Mouse (Mus musculus): ENCODE data around the gene Adra1b.

Adra1b gene

DNA sequence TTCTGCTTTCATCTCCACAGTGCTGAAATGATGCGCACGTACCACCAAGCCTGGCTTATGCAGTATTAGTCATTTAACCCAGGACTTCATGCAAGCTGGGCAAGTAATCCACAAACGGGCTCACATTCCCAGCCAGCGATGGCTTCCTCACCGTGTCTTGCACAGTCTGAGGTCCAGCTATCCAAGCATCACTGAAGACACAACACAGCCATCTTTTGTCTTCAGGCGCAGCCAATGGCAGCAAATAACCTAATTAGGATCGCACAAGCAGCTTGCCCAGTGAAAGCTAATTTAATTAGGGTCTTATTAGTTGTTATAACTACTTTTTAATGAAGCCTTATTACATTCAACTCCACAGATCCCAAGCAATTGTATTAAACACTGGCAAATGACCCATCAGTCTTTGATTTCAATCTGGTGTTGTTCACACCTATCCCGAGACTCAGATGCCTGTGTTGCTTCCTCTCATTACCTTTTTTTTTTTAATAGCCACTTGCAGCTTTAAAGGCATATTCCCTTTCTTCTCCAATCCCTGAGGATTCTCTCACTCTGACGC, 83.6 kb downstream of the Adra1b start:
- no peak for DNase-seq

DNA sequence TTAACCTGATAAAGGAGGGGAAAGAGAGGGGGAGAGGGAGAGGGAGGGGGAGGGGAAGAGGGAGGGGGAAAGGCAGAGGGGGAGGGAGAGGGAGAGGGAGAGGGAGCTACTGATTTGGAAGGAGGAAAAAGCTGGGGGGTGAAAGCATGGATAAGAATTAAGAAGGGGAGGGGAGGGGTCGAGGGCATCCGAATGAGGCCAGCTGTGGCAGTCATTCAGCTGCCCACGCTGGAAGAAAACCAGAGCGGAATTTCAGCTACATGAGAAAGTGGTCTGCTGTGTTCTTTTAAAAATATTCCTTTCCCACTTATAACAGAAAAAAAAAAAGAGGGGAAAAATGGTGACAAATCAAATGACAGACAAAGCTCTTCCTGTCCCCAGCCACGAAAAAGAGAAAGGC, 88.5 kb downstream of the Adra1b start:
- no peak for DNase-seq

DNA sequence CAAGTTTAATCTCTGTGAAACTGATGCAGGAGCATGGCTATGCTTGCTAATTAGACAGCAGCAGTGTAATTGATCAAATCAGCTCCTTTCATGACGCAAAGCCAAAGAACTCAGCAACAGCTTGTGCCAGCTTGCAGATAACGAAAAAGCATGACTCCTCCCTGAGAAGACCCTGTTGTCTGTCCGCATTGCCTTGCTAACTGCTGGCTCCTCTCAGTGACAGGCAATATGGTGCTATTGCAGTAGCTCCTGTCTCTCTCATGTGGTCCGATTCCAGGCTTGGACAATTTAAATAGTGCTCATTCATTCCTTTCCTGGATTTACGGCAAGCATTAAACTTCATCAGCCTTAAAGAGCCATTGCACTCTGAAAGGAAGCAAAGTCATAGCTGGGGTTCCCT, 93.3 kb downstream of the Adra1b start:
- DNase-seq, result peak; percentile 15

DNA sequence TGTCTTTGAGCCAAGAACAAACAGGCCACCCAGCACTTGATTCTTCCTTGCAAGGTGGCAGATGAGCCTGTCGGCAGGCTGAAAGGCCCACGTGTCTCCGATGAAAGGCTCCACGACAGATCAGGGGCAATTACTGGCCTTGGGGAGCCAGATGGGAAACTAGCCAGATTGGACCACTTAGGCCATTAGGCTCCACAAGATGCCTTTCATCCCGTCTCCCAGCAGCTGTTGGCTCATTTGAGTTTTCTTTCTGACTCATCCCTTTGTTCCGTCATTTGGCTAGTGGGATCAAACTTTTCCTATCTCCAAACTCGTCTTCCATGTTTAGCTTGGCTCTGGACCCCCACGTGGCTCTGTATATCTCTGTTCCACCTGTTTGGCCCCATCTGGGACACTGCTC, 105.0 kb downstream of the Adra1b start:
- DNase-seq, result no peak

DNA sequence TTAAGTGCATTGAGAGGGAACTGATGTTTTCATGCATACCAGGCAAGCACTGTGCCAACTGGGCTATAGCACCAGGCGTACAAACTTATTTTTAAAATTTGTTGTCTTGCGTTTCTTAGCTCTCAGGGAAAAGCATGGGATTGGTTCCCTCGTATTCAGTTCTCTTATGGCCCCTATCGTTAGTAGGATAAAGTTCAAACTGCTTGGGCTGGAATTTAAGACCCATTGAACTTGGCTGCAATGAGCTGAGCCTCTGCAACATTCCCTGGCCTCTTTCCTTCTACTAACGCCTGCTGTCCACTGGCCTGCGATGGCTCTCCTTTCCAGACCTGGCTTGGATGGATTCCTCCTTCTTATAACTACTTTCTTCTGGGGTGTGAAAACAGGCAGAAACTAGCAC, 110.6 kb downstream of the Adra1b start:
- DNase-seq, result peak; percentile 44

DNA sequence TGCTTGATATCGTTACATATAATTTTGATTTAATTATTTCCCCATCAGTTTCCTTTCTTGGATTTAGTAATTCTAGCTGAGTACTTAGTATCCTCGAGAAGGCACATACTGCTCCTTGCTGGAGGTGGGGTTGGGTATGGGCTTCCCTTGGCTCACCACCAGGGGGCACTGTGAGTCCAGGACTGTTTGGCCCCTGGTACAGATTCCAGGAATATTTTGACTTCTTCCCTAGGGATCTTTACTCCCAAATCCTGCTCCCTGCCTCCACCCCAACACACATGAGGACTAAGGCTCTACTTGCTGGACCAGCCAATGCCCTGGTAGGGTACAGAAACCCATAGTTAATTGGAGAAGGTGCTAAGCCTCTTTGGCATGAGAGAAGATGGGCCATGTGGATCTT, 117.2 kb downstream of the Adra1b start:
- DNase-seq, result peak; percentile 84

DNA sequence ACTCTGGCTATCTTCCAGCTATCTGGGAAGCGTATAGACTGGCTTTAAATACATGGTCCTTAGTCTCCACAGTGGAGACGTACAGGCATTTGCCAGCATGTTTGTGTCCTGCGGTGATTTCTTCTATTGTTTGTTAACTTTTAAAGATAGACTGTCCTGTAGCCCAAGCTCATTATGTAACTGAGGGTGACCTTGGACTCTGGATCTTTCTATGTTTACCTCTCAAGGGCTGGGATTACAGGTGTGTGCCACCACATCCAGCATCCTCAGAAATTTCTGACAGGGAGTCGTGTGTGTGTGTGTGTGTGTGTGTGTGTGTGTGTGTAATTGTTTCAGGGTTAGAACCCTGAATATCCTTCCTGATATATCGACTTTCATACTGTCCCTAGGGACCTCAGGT, 117.9 kb downstream of the Adra1b start:
- no peak for DNase-seq

DNA sequence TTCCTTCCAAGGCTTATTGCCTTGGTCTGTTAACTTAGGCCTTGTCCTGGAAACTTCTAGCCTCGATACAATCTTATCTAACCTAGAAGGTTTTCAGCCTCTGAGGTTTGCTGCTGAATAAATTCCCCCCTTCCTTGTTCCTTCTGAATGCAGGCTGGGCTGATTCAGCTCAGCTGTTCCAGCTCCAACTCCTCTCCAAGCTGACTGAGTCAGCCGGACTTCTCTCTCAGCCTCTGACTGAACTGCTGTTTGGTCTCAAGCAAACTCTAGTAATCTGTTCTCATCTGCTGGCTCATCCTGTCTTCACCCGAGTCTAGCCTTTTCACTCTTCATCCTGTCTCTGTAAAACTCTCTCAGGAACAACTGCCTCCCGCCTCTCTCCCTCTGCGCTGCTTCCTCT, 121.5 kb downstream of the Adra1b start:
- no peak for DNase-seq

DNA sequence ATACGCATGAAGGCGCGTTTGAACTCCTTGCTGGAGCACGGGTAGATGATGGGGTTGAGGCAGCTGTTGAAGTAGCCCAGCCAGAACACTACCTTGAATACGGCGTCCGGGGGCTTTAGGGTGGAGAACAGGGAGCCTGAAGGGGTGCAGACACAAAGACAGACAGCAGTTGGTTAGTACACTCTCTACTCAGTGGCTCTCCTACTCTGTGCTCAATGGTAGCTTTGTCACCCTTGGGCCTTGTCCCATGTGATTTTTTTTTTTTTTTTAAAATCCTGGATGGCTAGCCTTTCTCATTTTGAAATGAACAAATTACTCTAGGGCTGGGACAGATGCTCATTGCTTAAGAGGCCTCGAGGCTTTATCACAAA, 124.7 kb downstream of the Adra1b start:
- DNase-seq, result no peak

DNA sequence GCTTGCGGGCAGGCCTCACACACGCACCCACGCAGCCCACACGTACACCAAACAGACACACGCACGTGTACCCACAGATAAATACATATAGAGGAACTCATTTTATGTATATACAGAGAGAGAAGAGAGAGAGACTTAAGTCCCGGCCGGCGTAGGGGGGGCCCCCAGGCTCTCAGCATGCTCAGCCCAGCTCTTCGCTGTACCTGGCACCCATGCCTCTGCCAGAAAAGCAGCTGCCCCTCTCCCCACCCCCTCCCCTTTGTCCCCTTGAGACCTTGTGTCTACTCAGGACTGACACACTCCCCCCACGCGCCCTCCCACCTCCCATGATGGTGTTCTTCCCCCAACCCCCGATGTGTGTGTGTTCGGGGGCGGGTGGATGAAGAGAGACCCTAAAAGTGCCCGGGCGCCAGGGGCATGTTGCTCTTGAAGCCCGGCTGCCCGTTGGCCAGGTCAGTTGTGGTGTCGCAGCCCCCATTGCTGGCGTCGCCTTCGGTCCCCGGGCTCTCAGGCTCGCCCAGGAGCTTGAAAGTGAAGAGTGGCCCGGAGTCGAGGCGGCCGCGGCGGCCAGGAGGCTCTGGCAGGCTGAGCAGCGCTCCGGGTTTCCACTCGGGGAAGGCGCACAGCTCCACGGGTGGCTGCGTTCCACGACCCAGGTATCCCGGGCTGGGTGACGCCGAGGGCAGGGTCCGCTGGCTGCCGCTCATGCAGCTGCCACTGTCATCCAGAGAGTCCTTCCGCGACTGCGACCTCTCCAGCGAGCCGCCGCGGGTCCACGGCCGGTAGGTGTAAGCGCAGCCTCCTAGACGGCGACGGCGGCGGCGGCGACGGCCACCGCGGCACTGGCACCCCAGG, 125.3 kb downstream of the Adra1b start:
- peak; percentile 22 for DNase-seq

DNA sequence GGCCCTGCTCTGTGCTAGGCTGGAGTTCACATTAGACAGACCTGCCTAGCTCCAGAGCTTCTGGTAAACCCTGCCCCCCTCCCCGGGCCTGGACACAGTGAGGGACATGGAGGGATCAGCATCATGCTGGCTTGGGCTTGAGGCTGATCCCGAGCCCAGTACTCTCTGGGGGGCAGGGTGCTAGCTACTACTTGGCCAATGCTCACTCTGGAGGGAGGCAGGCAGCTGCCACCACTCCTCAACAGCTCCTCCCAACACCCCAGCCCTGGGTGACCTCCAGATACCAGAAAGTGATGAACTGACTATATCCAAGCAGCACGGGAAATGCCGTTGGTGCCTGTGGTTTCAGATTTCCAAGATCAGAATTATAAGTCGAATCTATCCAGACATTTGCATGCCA, 127.3 kb downstream of the Adra1b start:
- DNase-seq, result peak; percentile 90

DNA sequence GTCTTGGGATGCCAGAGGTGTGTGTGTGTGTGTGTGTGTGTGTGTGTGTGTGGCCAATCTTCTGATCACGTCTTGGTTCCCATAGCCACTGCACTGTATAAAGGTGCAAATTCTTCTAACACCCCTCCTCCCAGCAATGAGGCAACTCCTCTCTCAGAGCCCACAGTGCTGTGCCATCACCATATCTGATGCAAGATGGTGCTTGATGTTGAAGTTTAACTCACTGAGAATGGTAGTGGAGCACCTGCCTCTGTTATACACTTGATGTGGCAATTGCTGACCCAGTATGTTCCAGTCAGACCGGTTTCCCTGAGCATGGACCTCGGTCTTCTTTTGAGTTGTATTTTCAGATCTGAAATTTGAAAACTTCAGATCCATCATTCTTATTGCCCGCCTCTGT, 130.9 kb downstream of the Adra1b start:
- peak; percentile 15 for DNase-seq

DNA sequence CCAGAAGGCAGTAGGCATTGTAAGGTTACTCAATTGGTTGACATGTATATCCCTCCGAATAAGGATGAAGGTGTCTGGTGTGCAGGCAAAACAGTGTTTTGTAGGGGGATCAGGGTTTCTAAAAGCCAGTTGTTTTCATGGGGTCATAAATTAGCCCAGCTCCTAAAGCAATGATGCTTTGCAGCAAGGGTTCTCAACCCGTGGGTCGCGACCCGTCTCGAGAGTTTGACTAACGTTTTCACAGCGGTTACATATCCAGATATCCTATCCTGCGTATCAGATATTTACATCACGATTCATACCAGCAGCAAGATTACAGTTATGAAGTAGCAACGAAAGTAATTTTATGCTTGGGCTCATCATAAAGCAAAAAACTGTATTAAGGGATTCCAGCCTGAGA, 133.3 kb downstream of the Adra1b start:
- DNase-seq, result no peak

DNA sequence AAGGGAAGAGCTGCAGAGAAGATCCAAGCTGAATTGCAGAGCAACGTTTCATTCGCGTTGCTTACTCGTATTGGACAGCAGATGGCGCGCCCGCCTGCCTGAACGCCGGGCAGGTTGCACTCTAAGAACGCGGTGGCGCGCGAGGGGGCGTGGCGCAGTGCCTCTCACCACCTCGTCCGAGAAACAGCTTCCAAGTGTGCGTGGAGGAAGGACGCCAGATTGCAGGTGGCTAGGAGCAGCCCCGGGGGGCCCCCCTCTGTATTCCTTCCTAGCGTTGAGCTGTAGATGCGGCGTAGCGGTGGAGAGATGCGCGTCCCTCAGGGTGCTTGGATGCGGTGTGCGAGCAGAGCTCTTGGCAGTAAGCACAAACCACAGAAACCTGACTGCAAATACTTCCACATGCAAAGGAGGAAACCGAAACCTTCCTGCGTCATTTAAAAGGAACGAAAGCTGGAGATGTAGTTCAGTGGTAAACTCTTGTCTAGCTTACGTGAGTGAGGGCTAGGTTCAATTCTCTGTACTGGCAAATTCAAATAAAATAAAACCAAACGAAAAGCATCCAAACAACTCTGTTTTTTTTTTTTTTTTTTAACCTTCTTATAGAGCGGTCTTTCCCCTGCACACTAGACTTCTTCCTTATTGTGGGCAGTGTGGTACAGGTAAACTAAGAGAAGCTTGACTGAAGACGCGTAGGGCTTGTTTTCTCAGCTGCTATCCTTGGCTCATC, 133.9 kb downstream of the Adra1b start:
- peak; percentile 81 for DNase-seq

DNA sequence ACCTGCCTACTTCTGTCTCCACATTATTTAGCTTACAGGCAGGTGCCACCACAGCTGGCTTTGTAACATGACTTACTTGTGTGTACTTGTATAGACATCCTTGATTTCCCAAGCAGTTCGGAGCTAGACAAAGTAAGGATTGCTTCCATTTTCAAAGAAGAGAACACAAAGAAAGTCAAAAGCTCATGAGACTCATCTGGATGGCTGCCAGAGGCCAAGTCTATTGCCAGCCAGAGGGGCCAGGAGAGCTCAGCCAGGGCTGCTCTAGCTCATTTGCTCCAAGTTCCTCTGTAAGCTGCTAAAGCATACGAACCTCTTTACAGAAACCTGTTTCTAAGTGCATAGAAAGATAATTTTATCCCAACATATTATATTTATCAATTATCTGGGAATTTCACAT, 142.6 kb downstream of the Adra1b start:
- no peak for DNase-seq

DNA sequence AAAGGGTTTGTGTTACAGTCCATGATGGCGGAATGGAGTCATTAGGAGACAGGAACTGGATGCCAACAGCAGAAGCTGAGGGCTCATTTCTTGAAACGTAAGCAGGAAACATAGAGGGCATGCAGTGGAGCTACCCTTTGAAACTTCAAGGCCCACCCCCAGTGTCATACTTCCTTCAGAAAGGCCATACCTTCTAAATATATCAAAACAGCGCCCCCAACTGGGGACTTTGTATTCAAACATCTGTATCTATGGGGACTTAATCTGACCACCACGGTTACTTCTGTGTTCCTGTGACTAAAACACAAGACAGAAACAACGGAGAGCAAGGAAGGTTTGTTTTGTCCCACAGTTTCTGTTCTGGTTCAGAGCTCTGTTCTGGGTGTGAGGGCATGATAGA, 145.6 kb downstream of the Adra1b start:
- DNase-seq, result no peak

DNA sequence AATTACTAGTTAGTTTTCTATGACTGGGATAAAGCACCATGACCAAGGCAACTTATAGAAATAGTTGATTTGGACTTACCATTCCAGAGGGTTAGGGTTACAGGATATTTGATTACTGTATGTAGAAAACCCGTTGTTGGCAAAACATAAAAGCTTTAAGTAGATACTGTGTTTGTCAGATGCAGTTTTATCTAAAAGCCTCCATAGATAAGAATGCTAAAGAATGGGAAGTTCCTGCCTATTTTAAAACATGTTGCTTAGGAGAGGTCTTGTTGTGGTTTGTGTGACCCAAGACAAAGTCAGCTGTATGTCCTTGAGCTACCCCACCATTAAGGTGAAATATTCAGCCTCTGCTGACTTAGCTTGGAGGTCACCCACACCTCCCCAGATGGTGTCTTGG, 146.4 kb downstream of the Adra1b start:
- no peak for DNase-seq

DNA sequence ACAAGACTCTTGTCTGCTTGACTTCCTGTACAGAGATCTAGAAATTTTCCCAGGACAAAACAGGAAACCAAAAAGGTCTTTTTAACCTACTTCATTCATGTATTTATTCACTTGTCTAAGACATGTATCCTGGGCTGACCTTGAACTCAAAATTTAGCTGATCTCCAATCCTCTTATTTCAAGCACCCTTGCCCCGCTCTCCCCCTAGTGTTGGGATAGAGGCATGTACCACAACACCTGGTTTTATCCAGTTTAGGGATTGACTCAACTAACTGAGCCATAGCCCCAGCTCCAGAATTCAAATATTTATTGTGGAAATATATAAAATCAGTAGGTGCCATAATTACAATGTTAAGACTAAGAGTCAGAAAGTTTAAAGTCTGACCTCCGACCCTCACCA, 149.5 kb downstream of the Adra1b start:
- no peak for DNase-seq

DNA sequence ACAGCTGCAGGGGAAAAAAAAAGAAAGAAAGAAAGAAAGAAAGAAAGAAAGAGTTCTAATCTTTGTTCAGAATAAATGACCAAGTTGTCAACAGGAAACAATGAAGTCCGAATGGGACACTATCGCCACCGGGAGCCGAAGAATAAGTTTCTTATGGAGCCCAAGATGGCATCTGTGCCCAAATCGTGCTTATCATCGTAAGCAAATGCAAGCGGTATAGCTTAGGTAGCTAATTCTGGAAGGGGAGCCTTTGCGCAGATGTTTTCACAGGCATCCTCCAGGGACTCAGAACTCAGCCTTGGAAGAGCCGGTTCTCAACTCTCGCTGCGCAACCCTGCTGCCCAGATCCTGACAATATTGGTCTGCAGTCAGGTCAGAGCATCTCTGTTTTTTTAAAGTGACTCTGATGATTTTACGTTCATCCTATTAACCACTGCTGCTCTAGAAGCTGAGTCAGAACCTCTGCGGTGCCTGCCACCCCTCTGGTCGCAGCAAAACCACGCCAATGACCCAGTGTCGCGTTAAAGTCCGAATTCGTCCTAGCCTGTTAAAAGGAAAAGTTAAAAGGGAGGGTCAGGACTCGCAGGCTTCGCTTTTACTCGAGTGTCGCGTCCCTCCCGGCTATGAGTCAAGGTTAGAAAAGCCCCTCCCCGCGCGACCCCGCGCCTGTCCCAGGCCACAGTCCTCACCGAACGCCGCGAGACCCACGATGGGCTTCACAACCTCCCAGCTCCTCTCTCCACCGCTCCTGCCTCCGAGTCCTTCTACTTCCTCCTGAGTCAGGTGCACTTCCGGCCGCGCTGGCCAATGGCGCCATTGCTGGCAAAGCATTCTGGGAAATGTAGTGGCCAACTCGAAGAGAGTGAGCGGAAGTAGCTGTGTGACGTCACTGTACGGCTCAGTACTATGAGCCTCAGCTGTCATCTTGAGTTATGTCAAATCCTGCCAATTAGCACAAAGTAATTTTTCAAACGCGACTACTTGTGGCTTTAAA, 153.5 kb downstream of the Adra1b start, which contains the start of gene Ttc1:
Gene Ttc1, minus strand, starts transcription at position 776 of the 994 bp plus-strand sequence.
- peak; percentile 99 for DNase-seq

DNA sequence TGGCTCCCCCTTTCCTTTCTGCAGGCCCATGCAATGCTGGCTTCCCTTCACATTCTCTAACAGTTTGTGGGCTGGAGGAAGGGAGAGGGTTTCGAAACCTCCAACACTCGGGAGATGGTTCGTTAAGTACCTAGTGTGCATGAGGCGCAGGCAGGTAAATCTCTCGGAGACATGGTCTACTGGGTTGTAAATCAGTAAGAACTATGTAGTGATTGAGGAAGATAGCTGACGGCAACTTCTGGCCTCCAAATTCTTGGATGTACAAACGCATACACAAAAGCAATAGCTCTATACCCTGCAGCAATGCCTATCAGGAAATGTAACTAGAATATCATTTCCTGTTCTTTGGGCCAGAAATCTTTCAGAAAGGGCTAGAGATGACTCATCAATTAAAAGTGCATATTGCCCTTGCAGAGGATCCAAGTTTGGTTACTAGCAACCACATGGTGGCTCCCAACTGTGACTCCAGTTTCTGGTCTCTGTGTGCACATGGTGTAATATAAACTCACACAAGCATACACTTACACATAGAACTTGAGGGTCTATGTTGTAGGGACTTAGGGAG, 172.2 kb downstream of the Adra1b start:
- no peak for DNase-seq

DNA sequence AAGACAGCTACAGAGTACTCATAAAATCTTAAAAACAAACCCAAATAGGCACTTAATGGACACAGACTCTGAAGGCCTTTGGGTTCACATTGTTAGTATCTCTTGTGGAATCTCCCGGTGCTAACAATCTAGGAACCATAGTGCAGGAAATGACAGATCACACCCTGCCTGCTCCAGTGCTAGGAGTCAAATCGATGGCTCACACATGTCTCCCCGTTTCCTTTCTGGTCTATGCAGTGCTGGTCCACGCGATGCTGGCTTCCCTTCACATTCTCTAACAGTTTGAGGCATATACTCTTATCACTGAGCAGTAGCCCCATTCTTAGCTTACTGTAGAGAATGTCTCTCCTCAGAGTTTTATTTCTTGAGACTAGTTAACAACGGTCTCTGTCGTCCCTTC, 173.2 kb downstream of the Adra1b start:
- DNase-seq, result no peak

Measured in lung, postnatal 10 days (tissue).